Mouse (Mus musculus): Measurements from ENCODE around the gene Upf1.

Gene Upf1

GRCm38 (mm10) chr8:70353194-70353817 is at the start of gene Upf1:
Upf1 (minus strand) TSS chr8:70353278.
- DNase-seq (ENCODE audit: low spot score): peak; percentile 100

GRCm38 (mm10) chr8:70397611-70398563 is 44.8 kb upstream of the Upf1 start:
- DNase-seq (ENCODE audit: low spot score): no peak

GRCm38 (mm10) chr8:70396184-70396583 is 43.1 kb upstream of the Upf1 start:
- DNase-seq (ENCODE audit: low spot score): no peak

- DNase-seq (ENCODE audit: low spot score): peak; percentile 95
These were observed 42.6 kb upstream of the Upf1 start for GRCm38 (mm10) chr8:70395649-70396048.

- DNase-seq (ENCODE audit: low spot score): no peak
These were observed 41.4 kb upstream of the Upf1 start for GRCm38 (mm10) chr8:70394269-70394998.

GRCm38 (mm10) chr8:70393087-70393486 is 40.0 kb upstream of the Upf1 start:
- DNase-seq (ENCODE audit: low spot score): no peak

GRCm38 (mm10) chr8:70389678-70390077 is 36.6 kb upstream of the Upf1 start:
- peak; percentile 88 for DNase-seq (ENCODE audit: low spot score)

GRCm38 (mm10) chr8:70383287-70383686 is 30.2 kb upstream of the Upf1 start:
- peak; percentile 86 for DNase-seq (ENCODE audit: low spot score)

- no peak for DNase-seq (ENCODE audit: low spot score)
These were observed 27.0 kb upstream of the Upf1 start for GRCm38 (mm10) chr8:70380069-70380468.

- DNase-seq (ENCODE audit: low spot score): no peak
These were observed 24.0 kb upstream of the Upf1 start for GRCm38 (mm10) chr8:70377049-70377448.

GRCm38 (mm10) chr8:70376275-70376741 is 23.2 kb upstream of the Upf1 start:
- no peak for DNase-seq (ENCODE audit: low spot score)

- no peak for DNase-seq (ENCODE audit: low spot score)
These were observed 22.3 kb upstream of the Upf1 start for GRCm38 (mm10) chr8:70375212-70375859.

- no peak for DNase-seq (ENCODE audit: low spot score)
These were observed 21.3 kb upstream of the Upf1 start for GRCm38 (mm10) chr8:70374318-70374927.

- DNase-seq (ENCODE audit: low spot score): no peak
These were observed 20.6 kb upstream of the Upf1 start, which contains the start of gene Comp for GRCm38 (mm10) chr8:70373397-70374317. Comp (plus strand) TSS chr8:70373558.

- DNase-seq (ENCODE audit: low spot score): no peak
These were observed 18.9 kb upstream of the Upf1 start for GRCm38 (mm10) chr8:70371951-70372350.

- DNase-seq (ENCODE audit: low spot score): peak; percentile 65
These were observed 17.4 kb upstream of the Upf1 start for GRCm38 (mm10) chr8:70370476-70370875.

GRCm38 (mm10) chr8:70366588-70366987 is 13.5 kb upstream of the Upf1 start:
- no peak for DNase-seq (ENCODE audit: low spot score)

GRCm38 (mm10) chr8:70364066-70364465 is 11.0 kb upstream of the Upf1 start:
- DNase-seq (ENCODE audit: low spot score): peak; percentile 88

GRCm38 (mm10) chr8:70361484-70362032 is 8.5 kb upstream of the Upf1 start:
- DNase-seq (ENCODE audit: low spot score): no peak

- peak; percentile 44 for DNase-seq (ENCODE audit: low spot score)
These were observed 7.7 kb upstream of the Upf1 start for GRCm38 (mm10) chr8:70360769-70361168.
